Mouse (Mus musculus) CH12F3 (cell line): ENCODE measurements around the gene Fgf3.

Source experiments
- in situ Hi-C: fragments of 300-500 bp; cut with MboI; formaldehyde crosslinking; loops from 2 replicates; pipeline ENCODE4 v1.14.3; 2020; ENCODE audit warnings: low sequenced_read_pairs

Gene Fgf3

DNA sequence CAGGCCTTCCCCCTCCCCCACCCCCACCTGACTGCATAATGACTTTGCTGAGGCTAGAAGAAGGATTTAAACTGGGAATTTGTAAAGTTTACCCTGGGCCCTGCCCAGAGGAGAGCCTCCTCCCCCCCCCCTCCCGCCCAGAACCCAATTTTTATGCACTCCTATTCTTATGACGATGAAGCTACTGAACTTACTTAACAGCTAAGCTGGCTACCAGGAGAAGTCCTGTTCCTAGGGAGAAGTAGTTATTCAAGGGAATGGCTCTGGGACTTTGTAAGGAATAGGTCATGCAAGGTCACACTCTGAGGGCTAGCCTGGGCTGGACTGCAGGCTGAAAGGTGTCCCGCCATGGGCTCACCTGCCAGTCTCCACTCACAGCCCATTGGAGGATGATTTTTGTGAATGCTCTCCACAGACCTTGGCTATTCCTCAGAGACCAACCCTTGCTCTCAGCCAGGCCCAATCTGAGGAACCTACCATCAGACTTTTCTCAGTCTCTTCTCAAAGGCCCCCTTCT, 20.0 kb downstream of the Fgf3 start:
- in situ Hi-C loops = no loop called here

DNA sequence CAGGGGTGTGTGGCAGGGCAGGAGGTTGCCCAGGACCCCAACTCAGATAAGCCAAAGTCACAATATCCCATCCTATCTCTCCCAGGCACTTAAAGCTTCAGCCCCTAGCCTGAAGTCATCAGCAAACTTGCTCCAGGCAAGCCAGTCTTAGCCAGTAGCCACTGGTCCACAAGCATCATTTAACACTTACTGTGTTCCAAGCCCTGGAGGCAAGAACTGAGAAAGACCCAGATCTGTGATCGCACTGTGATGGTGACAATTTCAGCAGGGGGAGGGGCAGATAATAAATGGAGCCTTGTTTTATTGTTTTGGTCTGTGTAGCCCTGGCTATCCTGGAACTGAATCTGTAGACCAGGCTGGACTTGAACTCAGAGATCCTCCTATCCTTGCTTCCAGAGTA, 20.8 kb downstream of the Fgf3 start:
- in situ Hi-C loops = no loop called here

DNA sequence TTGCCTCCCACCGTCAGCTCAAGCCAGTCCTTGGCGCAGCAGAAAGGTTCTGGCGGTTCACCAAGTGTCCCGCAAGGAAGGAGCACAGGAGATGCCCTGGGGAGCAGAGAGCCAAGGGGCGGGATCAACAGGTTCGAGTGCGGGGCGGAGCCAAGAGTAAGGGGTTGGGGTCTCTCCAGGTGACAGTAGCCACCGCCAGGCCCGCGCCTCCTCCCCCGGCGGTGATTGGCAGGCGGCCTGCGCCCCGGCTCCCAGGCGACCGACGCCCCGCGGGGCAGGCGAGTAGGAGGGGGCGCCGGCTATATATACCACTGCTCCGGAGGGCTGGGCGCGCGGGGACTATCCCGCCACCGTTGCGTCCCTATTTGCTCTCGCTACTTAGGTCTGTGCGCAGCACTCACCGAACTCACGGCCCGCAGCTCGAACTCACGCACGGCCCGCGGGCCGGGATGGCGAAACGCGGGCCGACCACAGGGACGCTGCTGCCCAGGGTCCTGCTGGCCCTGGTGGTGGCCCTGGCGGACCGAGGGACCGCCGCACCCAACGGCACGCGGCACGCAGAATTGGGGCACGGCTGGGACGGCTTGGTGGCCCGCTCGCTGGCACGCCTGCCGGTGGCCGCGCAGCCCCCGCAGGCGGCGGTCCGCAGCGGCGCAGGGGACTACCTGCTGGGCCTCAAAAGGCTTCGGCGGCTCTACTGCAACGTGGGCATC, 23.3 kb downstream of the Fgf3 start:
- in situ Hi-C loops = no loop called here

DNA sequence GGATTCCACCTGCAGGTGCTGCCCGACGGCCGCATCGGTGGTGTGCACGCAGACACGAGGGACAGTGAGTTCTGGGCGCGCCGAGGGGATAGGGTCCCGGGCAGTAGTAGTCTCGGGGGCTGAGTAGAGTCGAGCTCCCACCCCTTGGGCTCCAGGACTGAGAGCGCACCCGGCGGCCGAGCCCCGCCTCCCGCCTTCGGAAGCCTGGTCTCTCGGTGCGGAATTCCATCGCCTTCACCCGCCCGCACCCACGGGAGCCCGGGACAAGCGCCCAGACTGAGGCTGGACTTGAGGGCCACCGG, 23.8 kb downstream of the Fgf3 start:
- in situ Hi-C loops = no loop called here

DNA sequence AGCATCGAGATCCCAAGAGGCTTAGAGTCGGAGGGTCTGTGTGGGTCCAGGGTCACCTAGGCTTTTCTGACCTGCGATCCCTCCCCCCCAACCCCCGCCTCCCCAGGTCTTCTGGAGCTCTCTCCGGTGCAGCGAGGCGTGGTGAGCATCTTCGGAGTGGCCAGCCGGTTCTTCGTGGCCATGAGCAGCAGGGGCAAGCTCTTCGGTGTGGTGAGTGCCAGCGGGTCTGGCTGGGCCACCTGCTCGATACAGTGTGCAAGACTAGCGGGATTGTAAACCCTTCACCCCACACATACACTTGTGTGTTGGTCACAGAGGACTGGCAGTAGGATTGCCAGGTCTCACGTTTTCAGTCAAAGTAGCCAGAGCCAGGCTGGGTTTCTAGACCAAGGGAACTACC, 24.2 kb downstream of the Fgf3 start:
- in situ Hi-C loops = no loop called here

DNA sequence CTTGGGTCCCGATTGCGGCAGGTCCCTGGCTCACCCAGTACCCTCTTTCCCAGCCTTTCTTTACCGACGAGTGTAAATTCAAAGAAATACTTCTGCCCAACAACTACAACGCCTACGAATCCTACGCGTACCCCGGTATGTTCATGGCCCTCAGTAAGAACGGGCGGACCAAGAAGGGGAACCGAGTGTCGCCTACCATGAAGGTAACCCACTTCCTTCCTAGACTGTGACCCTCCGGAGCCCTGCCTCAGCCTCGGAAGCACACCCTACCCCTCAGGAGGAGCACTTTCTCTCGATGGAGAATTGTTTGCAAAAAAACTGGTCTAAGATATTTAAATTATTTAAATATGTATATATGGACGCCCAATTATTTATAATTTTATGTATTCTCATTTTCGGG, 24.8 kb downstream of the Fgf3 start:
- in situ Hi-C loops = no loop called here

DNA sequence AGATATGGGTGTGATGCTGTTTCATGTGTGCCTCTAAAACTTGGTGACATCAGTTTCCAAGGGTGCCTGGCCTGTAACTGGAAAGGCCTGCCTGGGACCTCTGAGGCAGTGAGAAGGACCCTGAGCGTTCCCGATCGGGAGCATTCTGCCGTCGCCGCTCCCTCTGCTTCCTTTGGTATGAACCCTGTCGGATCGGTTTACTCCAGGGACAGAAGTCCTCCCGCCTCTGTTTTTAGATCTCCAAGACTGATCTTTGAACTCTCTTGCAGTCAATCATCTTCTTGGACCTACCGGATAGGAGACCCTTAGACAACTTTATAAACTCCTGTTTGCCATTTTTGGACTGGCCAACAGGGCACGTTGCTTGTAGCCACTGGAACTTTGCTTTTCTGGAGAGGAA, 25.3 kb downstream of the Fgf3 start:
- in situ Hi-C loops = no loop called here

DNA sequence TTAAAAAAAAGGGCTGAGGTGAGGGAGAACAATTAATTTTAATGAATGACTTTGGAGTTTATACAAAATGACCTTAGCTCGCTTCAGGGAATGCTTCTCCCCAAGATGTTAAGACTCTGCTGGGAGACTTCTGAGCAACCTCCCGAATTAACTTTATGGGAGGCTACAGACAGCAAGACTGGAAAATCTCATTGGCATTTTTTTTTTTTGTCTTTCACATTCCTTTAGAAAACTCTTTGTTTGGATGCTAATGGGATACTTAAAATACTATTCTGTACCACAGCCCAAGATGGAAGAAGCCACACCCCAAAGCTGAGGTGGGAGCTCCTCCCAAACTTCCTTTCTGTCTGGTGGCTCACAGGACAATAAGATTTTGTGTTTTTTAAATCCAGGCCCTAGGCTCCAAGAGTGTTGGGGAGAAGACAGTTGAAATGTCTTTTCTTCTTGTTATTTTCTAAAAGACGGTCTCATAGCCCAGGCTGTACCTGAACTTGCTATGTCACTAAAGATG, 26.3 kb downstream of the Fgf3 start:
- in situ Hi-C loops = no loop called here

DNA sequence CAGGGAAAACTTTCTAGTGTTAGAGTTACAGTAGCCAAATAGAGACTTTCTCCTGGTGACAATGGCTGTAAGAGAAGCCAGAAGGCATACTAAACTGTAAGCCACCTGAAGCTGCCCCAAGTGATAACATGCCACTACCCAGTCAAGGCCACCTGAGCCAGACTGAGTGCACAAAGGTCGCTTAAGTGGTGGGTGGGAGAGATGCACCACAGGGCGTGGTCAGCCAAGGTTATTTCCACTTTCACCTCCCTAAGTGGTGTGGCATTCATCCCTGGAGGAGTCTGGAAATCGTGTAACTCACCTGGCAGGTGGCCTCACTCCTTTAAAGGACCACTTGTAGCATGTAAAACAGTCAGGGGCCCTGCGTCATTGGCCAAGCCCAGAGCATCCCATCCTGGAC, 29.3 kb downstream of the Fgf3 start:
- in situ Hi-C loops = no loop called here

DNA sequence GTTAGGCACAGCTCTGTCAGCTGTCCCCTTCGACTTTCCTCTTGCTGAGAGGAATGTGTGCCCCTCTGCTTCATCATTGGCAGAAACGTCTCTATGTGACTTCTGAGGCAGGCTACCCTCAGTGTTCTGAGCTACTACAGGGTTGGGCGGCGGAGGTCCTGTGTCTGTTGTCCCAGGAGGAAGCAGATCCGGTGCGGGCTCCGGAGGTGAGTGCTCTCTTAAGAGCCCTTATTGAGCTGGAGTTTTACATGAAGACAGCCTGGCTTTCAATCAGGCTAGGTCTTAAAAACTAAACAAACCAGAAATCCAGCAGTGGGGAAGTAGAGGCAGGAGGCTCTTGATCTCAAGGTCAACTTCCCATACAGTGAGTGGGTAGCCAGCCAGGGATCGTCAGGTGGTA, 29.7 kb downstream of the Fgf3 start:
- in situ Hi-C loops = no loop called here

DNA sequence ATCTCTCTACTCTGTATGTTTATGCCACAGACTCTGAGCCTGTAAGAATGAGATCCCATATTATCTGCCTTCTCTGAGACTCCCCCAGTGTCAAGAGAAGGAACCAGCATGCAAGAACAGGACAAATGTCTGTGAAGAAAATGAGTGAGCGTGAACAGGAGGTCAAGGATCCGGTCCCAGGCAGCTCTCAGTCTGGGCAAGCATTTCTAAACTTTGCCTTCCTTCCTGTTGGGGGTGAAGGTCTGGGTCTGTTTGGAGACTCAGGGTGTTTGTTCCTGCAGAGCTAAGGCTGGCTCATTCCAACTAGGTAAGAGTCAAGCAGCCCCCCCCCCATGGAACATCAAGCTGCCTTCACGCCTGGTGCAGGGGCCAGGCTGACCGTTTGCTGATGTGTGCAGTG, 34.5 kb downstream of the Fgf3 start:
- in situ Hi-C loops = no loop called here

DNA sequence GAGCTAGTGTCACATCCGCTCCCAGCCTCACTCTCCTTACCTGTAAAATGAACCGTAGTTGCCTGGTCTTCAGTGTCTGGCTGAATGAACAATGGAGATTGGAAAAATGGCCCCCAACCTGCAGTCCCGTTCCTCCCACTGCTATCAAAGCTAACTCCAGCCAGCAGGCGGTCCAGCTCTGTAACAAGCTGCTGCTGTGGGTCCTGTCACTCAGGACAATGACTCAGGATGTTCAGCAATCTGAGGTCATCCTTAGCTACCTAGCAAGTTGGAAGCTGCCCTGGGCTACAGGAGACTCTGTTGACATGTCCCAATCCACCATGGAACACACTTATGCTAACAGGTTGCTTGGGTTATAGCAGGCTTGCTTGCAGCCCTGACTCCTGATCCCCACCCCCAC, 35.3 kb downstream of the Fgf3 start:
- in situ Hi-C loops = no loop called here

DNA sequence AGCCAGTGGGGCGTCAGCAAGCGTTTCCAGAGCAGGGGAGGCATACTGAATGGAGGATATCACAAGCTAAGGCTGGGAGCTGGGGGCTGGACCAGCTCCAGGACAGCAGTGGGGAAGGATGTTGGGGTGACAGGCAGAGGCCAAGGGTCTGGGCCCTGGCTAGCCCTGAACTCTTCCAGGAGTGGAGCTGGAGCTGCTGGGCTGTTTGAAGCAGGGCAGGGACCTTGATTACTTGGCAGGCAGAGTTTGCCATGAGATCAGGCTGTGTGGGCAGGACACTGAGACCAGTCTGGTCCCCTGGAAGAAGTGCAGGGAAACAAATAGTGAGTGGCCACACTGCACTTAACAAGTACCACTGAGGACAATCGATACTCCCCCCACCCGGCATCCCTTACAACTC, 36.3 kb downstream of the Fgf3 start:
- in situ Hi-C loops = no loop called here

DNA sequence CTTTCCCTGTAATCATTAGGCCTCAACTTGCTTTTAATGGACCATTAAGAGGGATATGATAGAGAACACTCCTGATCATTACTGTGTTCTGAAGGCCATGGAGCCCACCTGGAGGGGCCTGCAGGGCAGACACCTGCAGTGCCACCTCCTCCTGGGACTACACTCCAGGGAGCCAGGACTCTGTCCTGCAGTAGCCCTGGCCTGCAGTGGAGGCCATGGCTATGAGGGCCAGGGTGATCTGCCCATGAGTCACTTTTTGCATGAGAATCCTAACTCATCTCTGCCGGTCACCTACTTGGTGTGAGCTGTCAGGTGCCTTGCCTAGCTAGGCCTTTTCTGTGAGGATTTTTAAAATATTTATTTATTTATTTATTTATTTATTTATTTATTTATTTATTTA, 40.5 kb downstream of the Fgf3 start:
- in situ Hi-C loops = no loop called here

DNA sequence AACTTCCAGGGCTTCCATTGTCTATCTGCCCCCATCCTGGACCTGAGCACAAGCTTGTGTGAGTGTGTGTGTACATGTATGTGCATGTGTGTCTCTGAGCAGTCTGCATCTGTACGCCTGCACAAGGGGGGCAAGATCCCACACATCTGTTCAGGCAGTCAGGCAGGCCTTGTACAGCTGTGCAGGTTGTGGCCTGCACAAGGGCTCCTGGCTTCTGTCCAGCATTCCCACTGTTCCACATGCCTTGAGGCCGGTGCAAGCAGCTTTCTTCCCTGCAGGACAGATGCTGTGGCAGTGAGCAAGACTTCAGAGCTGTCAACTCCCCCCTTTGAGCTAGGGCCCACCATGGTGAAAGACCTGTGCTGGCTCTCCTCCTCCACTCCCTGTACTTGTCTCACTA, 45.2 kb downstream of the Fgf3 start:
- in situ Hi-C loops = no loop called here

DNA sequence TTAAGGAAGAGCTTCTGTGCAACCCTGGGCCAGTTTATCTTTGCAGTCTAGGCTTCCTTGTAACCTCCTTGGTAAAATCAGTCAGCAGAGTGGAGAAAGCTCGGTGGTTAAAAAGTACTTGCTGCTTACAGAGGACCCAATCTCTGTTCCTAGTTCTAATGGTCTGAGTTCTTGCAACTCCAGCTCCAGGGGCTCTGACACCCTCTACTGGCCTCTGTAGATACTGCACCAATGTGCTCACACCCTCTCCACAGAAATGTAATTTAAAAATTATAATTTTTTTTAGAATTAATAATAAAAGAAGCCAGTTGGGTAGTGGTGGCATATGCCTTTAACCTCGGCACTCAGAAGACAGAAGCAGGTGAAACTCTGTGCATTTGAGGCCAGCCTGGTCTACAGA, 49.8 kb downstream of the Fgf3 start:
- in situ Hi-C loops = no loop called here

DNA sequence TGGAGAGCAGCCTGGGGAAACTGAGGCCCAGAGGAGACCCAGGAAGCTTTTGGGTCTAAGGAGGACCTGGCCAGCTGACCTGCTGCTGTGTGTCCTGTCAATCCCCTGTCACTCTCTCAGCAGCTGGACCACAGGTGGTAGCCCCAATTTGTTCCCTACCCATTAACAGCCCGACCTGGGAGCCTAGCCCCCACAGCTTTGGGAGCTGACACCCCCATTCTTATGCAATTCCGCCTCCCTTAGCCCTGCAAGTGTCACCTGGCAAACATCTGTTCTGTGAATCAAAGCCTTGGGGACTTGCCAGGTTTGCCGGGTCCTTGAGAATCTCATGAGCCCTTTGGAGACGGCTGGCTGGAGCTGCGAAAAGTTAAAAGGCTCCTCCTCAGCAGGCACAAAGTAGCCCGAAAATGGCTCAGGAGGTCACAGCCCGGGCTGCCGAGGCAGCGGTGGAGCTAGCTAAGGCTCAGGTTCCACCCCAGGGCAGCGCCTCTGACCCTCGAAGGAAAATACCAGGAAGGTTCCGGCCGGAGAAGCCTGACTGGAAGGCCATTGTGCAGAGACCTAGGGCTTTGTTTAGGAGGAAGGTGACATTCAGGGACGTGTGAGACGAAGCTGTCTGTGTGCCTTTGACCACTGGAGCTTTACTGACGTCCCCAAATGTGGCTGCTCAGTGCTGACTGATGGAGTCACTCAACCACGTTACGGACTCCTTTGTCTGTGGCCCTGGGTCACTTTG, 50.8 kb downstream of the Fgf3 start:
- in situ Hi-C loops = no loop called here

DNA sequence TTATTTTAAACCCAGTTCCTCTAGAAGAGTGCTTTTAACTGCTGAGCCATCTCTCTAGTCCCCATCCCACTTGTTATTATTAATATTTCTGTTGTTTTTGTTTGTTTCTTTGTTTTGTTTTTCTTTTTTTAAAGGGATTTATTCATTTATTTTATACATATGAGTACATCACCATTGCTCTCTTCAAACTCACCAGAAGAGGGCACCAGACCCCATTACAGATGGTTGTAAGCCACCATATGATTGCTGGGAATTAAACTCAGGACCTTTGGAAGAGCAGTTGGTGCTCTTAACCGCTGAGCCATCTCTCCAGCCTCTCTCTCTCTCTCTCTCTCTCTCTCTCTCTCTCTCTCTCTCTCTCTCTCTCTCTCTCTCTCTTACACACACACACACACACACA, 52.8 kb downstream of the Fgf3 start:
- in situ Hi-C loops = loop anchor here (10.0 kb wide), 1 partner anchor 86 kb away; no protein-coding TSS in a partner anchor

DNA sequence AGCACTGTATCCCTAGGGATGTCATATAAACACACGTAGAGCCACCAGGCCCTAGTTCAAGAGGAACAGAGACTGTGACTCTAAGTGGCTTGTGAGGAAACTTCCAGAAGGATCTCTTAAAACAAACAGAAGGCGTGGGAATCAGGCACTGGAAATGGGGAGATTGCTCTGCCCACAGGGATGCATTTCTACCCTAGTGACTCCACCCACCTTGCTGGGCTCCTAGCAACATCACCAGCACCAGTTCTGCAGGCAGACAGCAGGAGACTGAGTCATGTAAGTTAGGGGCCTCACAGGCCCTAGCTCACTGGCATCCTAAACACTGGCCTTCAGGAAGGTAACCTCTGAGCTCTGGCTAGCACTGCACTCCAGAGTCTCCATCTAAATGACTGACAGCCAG, 54.0 kb downstream of the Fgf3 start:
- in situ Hi-C loops = loop anchor here (10.0 kb wide), 1 partner anchor 87 kb away; no protein-coding TSS in a partner anchor

DNA sequence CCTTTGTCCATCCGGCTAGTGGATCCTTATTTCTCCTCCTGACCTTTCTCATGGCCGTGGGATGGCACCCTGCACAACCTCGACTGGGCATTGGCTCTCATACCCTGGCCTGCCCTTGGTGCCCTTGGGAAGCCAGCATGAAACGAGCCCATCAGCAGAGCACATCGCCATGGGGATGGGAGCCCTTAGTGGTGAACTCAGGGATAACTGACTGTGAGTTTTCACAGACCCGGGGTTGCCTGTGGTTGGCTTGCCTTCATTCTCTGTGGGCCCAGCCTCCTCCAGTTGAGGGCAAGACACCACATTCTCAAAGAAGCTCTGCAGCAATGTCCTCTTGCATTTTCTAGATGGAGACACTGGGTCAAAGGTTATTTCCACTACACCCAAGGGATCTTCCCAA, 54.4 kb downstream of the Fgf3 start:
- in situ Hi-C loops = loop anchor here (10.0 kb wide), 1 partner anchor 88 kb away; no protein-coding TSS in a partner anchor
